Mouse (Mus musculus) cerebellum, adult 11 months (tissue): ENCODE data around the gene Hist1h2br.
A peak's percentile ranks its signal among the peaks of the same experiment; 100 is the strongest.
"Not testable (repeated sequence)": the region's sequence is repeated elsewhere in the genome, so short reads cannot be mapped to it uniquely, and the experiment has no call there.

Source experiments
- DNase-seq: peaks from one replicate; pipeline ENCODE4 v3.0.0; 2022

The Hist1h2br gene

DNA sequence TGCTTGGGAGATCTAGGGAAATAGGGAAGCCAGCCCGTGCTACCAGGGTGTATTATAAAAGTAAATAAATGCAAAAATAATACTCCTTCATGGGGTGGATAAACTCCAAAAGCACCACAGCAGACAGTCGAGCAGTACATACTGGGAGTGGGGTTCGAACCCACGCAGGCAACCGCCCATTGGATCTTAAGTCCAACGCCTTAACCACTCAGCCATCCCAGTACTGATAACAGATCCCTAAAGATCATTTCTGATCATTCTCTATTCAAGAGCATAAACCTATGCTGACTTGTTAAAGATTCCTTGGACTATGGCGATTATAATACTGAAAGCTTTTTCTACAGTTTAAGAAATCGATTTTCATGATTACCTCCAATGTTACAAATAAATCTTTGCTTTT lies 14.3 kb downstream of the Hist1h2br start:
- DNase-seq, result no peak

GRCm38 (mm10) chr13:21850696-21851095 lies 17.2 kb downstream of the Hist1h2br start:
- not testable (repeated sequence) for DNase-seq

- no peak for DNase-seq
Measured at GRCm38 (mm10) chr13:21852215-21852945, 18.8 kb downstream of the Hist1h2br start.

DNA sequence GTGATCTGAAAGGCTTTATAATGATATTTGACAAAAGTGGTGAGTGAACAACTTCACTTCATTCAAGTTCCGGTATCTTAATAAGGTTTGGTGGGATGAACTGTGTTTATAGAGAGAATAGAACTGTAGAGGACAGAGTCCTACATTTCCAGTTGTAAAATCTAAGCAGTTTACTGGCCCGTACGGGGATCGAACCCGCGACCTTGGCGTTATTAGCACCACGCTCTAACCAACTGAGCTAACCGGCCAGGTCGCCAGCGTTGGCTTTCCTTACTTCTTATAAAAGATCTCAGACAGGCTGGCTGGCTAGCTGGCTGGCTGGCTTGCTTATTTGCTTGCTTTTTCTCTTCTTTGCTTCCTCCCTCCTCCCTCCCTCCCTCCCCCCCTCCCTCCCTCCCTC lies 21.6 kb downstream of the Hist1h2br start:
- peak; percentile 88 for DNase-seq

DNA sequence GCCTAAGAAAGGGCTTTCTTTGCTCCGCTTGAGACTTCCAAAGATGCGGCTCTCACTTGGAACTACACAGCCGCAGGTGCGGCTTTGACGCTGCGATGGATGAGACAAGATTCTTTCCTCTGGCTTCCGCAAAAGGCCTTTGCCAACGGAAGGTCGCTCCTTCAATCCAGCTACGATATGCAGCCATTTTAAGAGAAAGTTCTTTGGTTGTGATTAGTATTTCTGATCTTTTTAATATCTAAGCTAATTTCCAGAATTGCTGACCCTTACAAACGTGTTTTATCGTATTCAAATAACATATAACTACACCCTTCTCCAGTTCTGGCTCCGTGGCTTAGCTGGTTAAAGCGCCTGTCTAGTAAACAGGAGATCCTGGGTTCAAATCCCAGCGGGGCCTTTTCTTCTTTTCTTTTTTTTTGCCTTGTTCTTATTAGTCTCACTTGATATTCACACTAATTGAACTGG lies 22.2 kb downstream of the Hist1h2br start:
- peak; percentile 62 for DNase-seq

DNA sequence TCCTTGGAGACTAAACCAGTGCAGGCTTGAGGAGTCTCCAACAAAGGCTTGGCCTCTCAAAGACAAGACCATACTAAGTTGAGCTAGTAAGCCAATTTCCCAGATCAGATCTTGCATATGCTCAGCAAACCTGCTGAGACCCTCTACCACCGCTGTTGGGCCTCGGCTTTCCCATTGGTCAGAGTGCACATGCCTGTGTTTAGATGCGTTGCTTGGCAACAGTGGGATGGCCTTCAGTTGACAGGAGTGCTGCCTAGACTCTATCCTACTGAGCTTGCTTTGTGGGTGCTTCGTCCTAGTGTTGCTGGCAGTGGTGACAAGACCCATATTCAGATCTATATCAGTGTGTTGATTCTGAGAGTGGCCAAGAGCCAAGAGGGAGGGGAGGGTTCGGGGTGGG lies 28.1 kb downstream of the Hist1h2br start:
- DNase-seq, result no peak

- not testable (repeated sequence) for DNase-seq
Measured at GRCm38 (mm10) chr13:21865503-21865902, 32.0 kb downstream of the Hist1h2br start.

- DNase-seq, result no peak
Measured at GRCm38 (mm10) chr13:21880735-21881134, 47.2 kb downstream of the Hist1h2br start.

- DNase-seq, result no peak
Measured at GRCm38 (mm10) chr13:21881878-21882669, 48.5 kb downstream of the Hist1h2br start.

DNA sequence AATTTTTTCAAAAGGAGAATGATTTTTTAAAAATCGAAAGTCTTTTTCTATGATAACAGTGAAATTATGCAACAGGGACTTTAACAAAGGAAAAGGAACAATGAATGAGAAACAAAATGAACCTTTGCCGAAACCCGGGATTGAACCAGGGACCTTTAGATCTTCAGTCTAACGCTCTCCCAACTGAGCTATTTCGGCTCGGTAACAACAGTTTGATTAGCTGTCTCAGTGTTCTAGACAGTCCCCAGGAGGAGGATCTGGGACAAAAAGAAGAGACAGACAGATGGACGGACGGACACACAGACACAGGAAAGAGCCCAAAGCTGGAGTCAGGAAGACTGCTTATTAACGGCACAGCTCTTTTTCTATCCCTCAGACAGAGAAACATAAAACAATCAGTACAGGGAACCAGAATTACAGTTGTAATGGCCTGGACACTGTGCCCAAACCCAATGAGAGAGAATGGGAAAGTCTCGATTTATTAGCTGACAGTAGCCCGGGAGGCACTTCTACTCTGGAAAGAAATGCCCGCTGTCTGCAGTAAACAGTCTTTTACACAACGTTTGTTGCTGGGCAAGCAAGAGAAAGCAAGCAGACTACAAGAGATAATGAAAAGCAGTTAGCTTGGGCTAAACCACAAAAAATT lies 49.3 kb downstream of the Hist1h2br start:
- DNase-seq, result no peak

- DNase-seq, result no peak
Measured at GRCm38 (mm10) chr13:21883407-21883806, 49.9 kb downstream of the Hist1h2br start.

GRCm38 (mm10) chr13:21884586-21884985 lies 51.0 kb downstream of the Hist1h2br start:
- no peak for DNase-seq
